Mouse (Mus musculus) heart, embryonic 12.5 days (tissue): Measurements from ENCODE around the gene Gm49425. TPM values are rescaled to one million over a fixed set of nuclear protein-coding genes. Genes with fewer than 3 reads are reported as not detected.

Experiments used
- ATAC-seq: fragments of 200-750 bp; cut with Nextera tagmentation; 2 replicates; pipeline ENCODE4 v1.8.0; 2017; ENCODE audit warnings: moderate TSS enrichment, moderate library complexity; ENCODE audit not compliant: insufficient number of reproducible peaks, low FRiP score
- H3K27ac ChIP-seq: fragments of 300-500 bp; sonication (generic); 2 replicates; pipeline ENCODE4 v1.5.1; 2016; ENCODE audit warnings: mild to moderate bottlenecking, moderate library complexity; ENCODE audit not compliant: poor library complexity, severe bottlenecking
- H3K27me3 ChIP-seq: fragments of 300-500 bp; sonication (generic); replicated peaks from 2 replicates; pipeline ENCODE4 v1.6.1; 2016; ENCODE audit warnings: mild to moderate bottlenecking, moderate library complexity
- H3K36me3 ChIP-seq: fragments of 300-500 bp; sonication (generic); 2 replicates; pipeline ENCODE4 v1.6.1; 2016; ENCODE audit warnings: mild to moderate bottlenecking, moderate library complexity
- H3K4me1 ChIP-seq: fragments of 300-500 bp; sonication (generic); replicated peaks from 2 replicates; pipeline ENCODE4 v1.6.1; 2016; ENCODE audit warnings: mild to moderate bottlenecking
- H3K4me2 ChIP-seq: fragments of 300-500 bp; sonication (generic); 2 replicates; pipeline ENCODE4 v1.6.1; 2016; ENCODE audit warnings: mild to moderate bottlenecking, moderate library complexity
- H3K4me3 ChIP-seq: fragments of 300-500 bp; sonication (generic); 2 replicates; pipeline ENCODE4 v1.5.1; 2016; ENCODE audit warnings: mild to moderate bottlenecking
- H3K9ac ChIP-seq: fragments of 300-500 bp; sonication (generic); 2 replicates; pipeline ENCODE4 v1.6.1; 2016; ENCODE audit warnings: mild to moderate bottlenecking, moderate library complexity
- H3K9me3 ChIP-seq: fragments of 300-500 bp; sonication (generic); replicated peaks from 2 replicates; pipeline ENCODE4 v1.6.1; 2016; ENCODE audit warnings: mild to moderate bottlenecking, moderate library complexity
- WGBS: fragments of 180-500 bp; shearing (Covaris S2); methylation state at CpG from one replicate; pipeline ENCODE4 v1.1.7; 2016; 5-methylcytosine and 5-hydroxymethylcytosine counted together
- microRNA-seq: library from miRNA; unstranded; fragments of <30 nt; microRNA quantifications from one replicate; pipeline ENCODE4, GENCODE M21; 2017
- polyA plus RNA-seq: library from polyadenylated mRNA; unstranded; fragments of >200 nt; fragmentation: Nextera tagmentation; extraction: Ambion mirVana; gene quantifications from 2 replicates; pipeline ENCODE4 v1.2.1, GENCODE M21; 2016

The Gm49425 gene
- polyA plus RNA-seq, 1 experiment from 2014 or later, result not detected

DNA sequence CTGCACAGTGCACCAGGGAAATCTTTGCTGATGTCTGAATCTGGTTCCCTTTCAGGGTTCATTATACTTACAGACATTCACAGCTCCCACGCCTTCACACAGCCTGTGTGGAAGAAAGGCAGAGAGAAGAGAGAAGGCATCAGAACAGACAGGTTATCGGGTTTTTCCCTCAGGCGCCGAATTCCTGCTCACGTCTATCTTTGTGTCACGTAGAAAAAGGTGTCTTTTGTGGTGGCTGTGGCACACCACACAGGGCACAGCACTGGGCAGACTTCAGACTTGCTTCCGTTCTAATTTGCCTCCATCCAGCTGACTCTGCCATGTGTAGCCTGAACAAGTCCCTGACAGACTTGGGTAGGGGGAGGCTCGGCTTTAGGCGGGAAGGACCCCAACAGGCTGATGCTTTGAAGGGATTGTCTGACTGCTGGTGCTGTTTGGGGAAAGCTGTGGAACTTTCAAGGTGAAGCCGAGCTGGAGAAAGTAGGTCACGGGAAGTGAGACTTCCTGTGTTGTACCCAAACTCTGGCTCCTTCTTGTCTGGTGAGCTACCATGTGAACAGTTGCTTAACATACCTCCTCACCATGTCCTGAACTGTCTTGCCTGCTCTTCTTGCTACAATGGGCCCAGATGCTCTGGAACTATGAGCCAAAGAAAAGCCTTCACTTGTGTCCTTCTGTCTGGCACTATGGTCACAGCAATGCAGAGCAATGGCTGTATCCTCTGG lies 31.0 kb downstream of the Gm49425 start:
- 75% methylated on average over 11 of the region's 11 CpGs for WGBS
- Histone ChIP-seq H3K36me3 (no peaks in the 10 kb centered on the region), H3K9me3 (no peaks in the 10 kb centered on the region), H3K4me2 (no peak overlapping the region), H3K4me1 (peaks cover 7% of the 10 kb centered on the region; the same call in 1 of the 2 replicates), H3K4me3 (no peak overlapping the region), H3K27ac (no peak overlapping the region), H3K27me3 (peaks cover 5% of the 10 kb centered on the region), H3K9ac (no peak overlapping the region)
- no peak for ATAC-seq

DNA sequence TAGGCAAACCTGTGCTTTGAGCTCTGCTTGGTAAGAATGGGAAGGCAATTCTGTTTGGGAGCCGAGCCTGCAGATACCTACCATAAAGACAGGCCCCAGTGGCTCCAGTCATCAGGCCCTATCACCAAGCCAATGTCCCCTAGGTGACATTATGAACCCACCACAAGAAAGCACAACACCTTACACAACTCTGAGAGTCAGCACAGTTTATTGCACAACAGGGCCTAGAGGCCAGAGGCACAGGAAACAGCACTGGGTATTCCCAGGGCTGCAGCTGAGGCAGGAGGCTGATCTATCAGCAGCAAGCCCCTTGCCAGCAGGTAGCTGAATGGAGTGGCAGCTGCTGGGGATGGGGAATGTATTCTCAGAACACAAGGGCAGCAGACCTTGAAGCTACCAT lies 32.1 kb downstream of the Gm49425 start:
- Histone ChIP-seq H3K27me3 (peaks cover 16% of the 10 kb centered on the region), H3K4me3 (no peak overlapping the region), H3K4me2 (no peak overlapping the region), H3K4me1 (peaks cover 7% of the 10 kb centered on the region; the same call in 1 of the 2 replicates), H3K9me3 (no peaks in the 10 kb centered on the region), H3K9ac (no peak overlapping the region), H3K36me3 (no peaks in the 10 kb centered on the region), H3K27ac (no peak overlapping the region)
- WGBS, result 79% methylated on average over 1 of the region's 1 CpGs
- ATAC-seq, result no peak

DNA sequence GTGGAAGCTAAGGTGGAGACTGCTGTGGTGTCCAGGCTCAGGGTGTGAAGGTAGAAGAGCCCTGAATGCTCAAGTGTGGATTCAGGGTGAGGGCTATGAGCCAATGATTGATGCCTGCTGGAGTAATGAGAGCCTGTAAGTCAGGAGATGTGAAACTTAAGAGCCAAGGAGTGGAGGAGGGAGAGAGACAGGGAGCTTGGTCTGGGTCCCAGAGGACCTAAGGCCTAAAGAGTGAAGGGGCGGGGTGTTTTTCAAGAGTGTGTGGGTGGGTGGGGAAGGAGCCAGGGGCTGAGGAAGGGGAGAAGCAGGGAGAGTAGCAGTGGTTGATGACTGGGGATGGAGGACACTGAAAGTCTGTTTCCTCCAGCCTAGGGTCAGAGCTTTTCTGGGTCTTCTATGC lies 33.4 kb downstream of the Gm49425 start:
- no peak overlapping the region for H3K4me2 ChIP-seq
- 86% methylated on average over 1 of the region's 1 CpGs for whole genome bisulfite sequencing
- H3K4me1 ChIP-seq, result peaks cover 18% of the 10 kb centered on the region
- H3K27me3 ChIP-seq, result peaks cover 29% of the 10 kb centered on the region
- no peaks in the 10 kb centered on the region for H3K9me3 ChIP-seq
- H3K4me3 ChIP-seq, result no peak overlapping the region
- no peak overlapping the region for H3K9ac ChIP-seq
- no peak for ATAC-seq
- no peaks in the 10 kb centered on the region for H3K36me3 ChIP-seq
- H3K27ac ChIP-seq, result no peak overlapping the region

DNA sequence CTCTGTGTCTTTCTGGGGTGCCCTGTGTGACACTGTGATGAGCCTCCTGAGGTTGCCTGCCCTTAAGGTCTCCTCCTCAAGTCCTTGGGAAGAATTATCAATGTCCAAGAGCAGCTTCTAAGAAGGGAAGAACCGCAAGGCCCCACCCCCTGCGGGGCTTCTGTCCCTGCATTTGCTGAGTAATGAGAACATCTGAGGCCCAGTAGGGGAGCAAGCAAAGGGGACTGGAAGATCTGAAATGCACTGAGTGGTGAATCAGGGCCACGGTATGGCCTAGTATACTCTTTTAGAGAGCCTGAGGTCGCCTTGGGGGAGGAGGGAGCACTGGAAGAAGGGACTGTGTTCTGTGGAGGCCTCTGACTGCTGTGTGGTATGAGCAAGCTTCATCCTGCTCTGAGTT lies 35.0 kb downstream of the Gm49425 start:
- H3K27me3 ChIP-seq, result peaks cover 45% of the 10 kb centered on the region
- no peak overlapping the region for H3K9ac ChIP-seq
- 38% methylated on average over 4 of the region's 4 CpGs for WGBS
- peaks cover 18% of the 10 kb centered on the region for H3K4me1 ChIP-seq
- H3K9me3 ChIP-seq, result no peaks in the 10 kb centered on the region
- H3K36me3 ChIP-seq, result no peaks in the 10 kb centered on the region
- no peak for ATAC-seq
- no peak overlapping the region for H3K4me2 ChIP-seq
- no peak overlapping the region for H3K27ac ChIP-seq
- H3K4me3 ChIP-seq, result no peak overlapping the region

DNA sequence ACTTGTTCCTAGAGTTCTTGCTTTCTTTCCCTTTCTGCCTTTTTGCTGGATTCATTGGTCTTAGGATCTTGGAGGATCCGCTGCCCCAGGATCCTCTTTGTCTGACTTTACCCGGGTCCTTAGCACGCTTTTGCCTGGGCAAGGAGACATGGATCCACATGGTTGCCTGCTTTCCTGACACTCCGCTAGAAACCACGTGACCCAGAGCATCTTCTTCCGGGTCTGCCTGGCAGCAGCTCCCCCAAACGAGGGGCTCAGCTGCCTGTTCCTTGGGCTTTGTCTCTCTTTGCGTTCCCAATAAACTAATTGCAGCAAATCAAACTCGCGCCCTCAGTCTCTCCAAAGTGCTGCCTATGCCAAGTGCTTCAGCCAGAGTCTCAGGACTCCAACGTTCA lies 37.4 kb downstream of the Gm49425 start:
- H3K27ac ChIP-seq, result no peak overlapping the region
- WGBS, result 35% methylated on average over 11 of the region's 11 CpGs
- H3K36me3 ChIP-seq, result no peaks in the 10 kb centered on the region
- peak overlapping the region; percentile 34 for H3K4me3 ChIP-seq
- peak overlapping the region; percentile 72 for H3K4me2 ChIP-seq
- peaks cover 11% of the 10 kb centered on the region for H3K4me1 ChIP-seq
- ATAC-seq, result no peak
- peaks cover 52% of the 10 kb centered on the region for H3K27me3 ChIP-seq
- H3K9me3 ChIP-seq, result no peaks in the 10 kb centered on the region
- H3K9ac ChIP-seq, result no peak overlapping the region

DNA sequence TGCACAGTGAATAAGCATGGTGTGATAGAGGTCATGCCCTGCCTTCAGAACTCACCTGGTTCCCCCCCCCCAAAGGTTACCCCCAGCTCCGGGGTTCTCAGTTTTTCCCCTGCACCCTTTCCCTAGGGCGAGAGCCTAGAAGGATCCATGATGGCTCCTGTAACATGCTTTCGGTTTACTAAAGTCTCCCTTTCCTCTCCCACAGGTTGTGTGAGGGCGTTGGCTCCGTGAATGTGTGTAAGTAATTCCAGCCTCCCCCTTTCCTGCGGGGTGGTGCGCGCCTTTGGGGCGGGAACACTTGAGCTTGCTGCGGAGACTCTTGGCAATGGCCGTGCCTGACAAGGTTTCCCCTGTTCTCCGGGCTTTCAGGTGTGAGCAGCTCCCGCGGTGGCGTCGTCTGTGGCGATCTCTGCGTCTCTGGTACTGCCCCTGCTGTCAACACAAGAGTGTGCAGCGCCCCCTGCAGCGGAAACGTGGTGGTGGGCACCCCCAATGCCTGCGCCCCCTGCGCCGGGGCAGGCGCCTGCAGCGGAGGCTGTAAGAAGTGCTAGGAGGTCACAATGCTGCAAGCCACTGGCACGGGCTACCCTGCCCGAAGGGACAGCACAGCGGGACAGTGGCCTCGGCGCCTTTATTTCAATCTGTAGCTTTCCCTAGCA lies 37.9 kb downstream of the Gm49425 start:
- Histone ChIP-seq H3K36me3 (no peaks in the 10 kb centered on the region), H3K9me3 (no peaks in the 10 kb centered on the region), H3K27ac (no peak overlapping the region), H3K27me3 (peaks cover 52% of the 10 kb centered on the region), H3K4me3 (peak overlapping the region; percentile 34), H3K9ac (no peak overlapping the region), H3K4me1 (peaks cover 11% of the 10 kb centered on the region), H3K4me2 (peak overlapping the region; percentile 72)
- WGBS, result 13% methylated on average over 31 of the region's 31 CpGs
- no peak for ATAC-seq

DNA sequence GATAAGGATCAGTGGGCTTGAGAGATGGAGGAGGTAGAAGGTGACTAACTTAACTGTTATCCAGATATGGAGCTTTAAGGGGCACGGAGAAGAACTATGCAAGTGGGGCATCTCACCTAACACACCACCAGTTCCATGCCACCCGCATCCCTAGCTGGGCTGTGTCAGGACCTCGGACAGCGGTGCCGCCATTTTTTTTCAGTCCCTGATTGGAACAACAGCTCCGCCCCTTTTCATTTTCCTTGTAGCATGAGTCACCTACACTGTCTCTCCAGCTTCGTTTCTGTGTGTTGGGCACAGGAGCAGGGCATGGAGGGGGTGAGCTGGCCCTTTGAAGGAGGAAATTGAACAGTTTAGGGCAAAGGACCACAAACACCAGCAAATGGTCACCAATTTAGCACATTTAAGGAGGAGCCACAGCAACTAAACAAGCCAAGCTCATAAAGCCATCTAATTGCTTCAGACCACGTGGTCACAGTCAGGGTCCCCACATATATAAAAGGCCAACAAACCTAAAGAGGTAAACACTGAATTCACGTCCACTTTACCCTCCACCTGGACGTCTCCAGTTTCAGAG lies 44.0 kb downstream of the Gm49425 start, which contains the start of gene Krt86:
Gene Krt86, plus strand, starts transcription at position 527 of the 577 bp plus-strand sequence.
- Histone ChIP-seq H3K4me3 (no peak within 1 kb of the TSS), H3K9ac (no peak within 1 kb of the TSS), H3K27ac (no peak within 1 kb of the TSS), H3K9me3 (no peaks in the 10 kb centered on the region), H3K36me3 (no peaks in the 10 kb centered on the region), H3K27me3 (peaks cover 17% of the 10 kb centered on the region), H3K4me2 (no peak within 1 kb of the TSS), H3K4me1 (no peaks in the 10 kb centered on the region)
- 21% methylated on average over 10 of the region's 10 CpGs for WGBS
- ATAC-seq, result no peak

DNA sequence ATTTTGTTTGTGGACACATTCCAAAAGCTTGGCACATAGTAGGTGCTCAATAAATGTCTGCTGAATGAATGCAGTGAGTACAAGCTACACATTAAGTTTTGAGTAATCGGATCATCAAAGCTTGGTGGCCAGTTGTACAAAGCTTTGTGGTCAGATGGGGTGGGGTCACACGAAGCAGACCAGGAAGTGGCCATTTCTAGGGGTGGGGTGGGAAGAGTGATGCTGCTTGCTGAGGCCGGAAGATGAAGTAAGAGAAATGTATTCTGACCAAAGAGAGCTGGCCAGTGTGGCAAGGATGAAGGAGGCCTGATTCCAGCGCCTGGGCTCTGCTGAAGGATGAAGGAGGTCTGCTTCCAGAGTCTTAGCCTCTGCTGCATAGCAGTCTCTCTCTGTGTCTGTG lies 48.0 kb downstream of the Gm49425 start:
- no peak overlapping the region for H3K9ac ChIP-seq
- H3K27ac ChIP-seq, result no peak overlapping the region
- H3K4me3 ChIP-seq, result no peak overlapping the region
- no peak overlapping the region for H3K4me2 ChIP-seq
- WGBS, result 76% methylated on average over 4 of the region's 4 CpGs
- H3K27me3 ChIP-seq, result peaks cover 17% of the 10 kb centered on the region
- H3K9me3 ChIP-seq, result no peaks in the 10 kb centered on the region
- no peak for ATAC-seq
- no peaks in the 10 kb centered on the region for H3K36me3 ChIP-seq
- H3K4me1 ChIP-seq, result no peaks in the 10 kb centered on the region

Small RNA genes within 50 kb of the gene (microRNA-seq; reads per million reads assigned to microRNA genes)
- gene Gm44393, result not detected

Other genes with a start within 250 kb of the Gm49425 start
- 46.6 and 49.7 TPM in 2 replicates for gene Atg101, start 233.0 kb downstream of the Gm49425 start, polyA plus RNA-seq
- gene 6030408B16Rik, start 224.0 kb downstream of the Gm49425 start, polyA plus RNA-seq, result 0.73 and 0.83 TPM in 2 replicates
- 7.0 and 7.5 TPM in 2 replicates for gene Krt80, start 147.1 kb downstream of the Gm49425 start, polyA plus RNA-seq
- 25.1 TPM in 2 replicates for gene Krt7, start 106.2 kb downstream of the Gm49425 start, polyA plus RNA-seq
- not detected in 2 replicates for gene Krt87, start 78.5 kb downstream of the Gm49425 start, polyA plus RNA-seq
- not detected in 2 replicates for gene Krt88, start 69.5 kb downstream of the Gm49425 start, polyA plus RNA-seq
- not detected in 2 replicates for gene Krt81, start 53.5 kb downstream of the Gm49425 start, polyA plus RNA-seq
- gene Krt86, start 43.8 kb downstream of the Gm49425 start, polyA plus RNA-seq, result not detected in 2 replicates
- not detected in 2 replicates for gene Krt83, start 25.7 kb downstream of the Gm49425 start, polyA plus RNA-seq
- gene Krt84, start 15.6 kb upstream of the Gm49425 start, polyA plus RNA-seq, result not detected in 2 replicates
- gene Krt82, start 33.4 kb upstream of the Gm49425 start, polyA plus RNA-seq, result not detected in 2 replicates
- 0.06 and 0.28 TPM in 2 replicates for gene Krt90, start 45.7 kb upstream of the Gm49425 start, polyA plus RNA-seq
- not detected in 2 replicates for gene Krt75, start 56.6 kb upstream of the Gm49425 start, polyA plus RNA-seq
- gene Gm5414, start 110.9 kb upstream of the Gm49425 start, polyA plus RNA-seq, result not detected in 2 replicates
- gene Gm5478, start 130.1 kb upstream of the Gm49425 start, polyA plus RNA-seq, result not detected in 2 replicates
- gene Krt6b, start 163.0 kb upstream of the Gm49425 start, polyA plus RNA-seq, result not detected in 2 replicates
- gene Krt6a, start 177.0 kb upstream of the Gm49425 start, polyA plus RNA-seq, result not detected in 2 replicates
- gene Krt5, start 195.6 kb upstream of the Gm49425 start, polyA plus RNA-seq, result 1.1 and 1.9 TPM in 2 replicates
- not detected in 2 replicates for gene Krt71, start 225.8 kb upstream of the Gm49425 start, polyA plus RNA-seq